In the genomic region with DNA sequence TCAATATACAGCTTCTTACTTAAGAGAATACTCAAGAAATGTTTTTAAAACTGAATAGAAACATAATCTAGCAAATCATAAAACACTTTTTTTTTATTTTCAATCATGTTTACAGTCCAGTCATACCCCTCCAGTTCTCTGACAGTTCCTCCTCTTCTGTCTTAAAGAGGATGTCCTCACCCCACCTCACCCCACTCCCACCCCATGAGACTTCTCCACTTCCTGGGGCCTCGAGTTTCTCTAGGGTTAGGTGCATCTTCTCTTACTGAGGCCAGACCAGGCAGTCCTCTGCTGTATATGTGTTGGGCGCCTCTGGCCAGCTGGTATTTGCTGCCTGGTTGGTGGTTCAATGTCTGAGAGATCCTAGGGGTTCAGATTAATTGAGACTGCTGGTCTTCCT, we compare ENCODE assay signal across 33 mouse cellular contexts. TPM values are rescaled to one million over a fixed set of nuclear protein-coding genes. Genes with fewer than 3 reads are reported as not detected.
A peak's percentile ranks its signal among the peaks of the same experiment; 100 is the strongest.
DNase-seq lines count a peak whose midpoint lies in the region; ATAC-seq lines count a peak whose summit lies in the region.
"Had no signal": no experiment of that assay in that cellular context is flagged by ENCODE, and none has a peak within 500 bp of the region (broad histone marks: within the 10 kb centered on the region; RNA-seq: fewer than 3 reads in every experiment).

No protein-coding gene starts in this region.

- H3K4me2 ChIP-seq in midbrain, embryonic 13.5 days (replicated peaks), result no peak overlapping the region
- H3K4me2 ChIP-seq: forebrain, embryonic 12.5 days; heart, embryonic 15.5 days; limb, embryonic 15.5 days; liver, embryonic 13.5 days had no signal

- no peaks in the 10 kb centered on the region for H3K27me3 ChIP-seq in midbrain, embryonic 13.5 days
- H3K27me3 ChIP-seq: forebrain, embryonic 12.5 days; heart, embryonic 15.5 days; limb, embryonic 15.5 days; liver, embryonic 13.5 days had no signal

- H3K4me3 ChIP-seq in midbrain, embryonic 13.5 days (replicated peaks), result no peak overlapping the region
- H3K4me3 ChIP-seq: erythroblast, embryonic 14.5 days; forebrain, embryonic 12.5 days; heart, embryonic 10.5 days; heart, embryonic 15.5 days; limb, embryonic 10.5 days; limb, embryonic 15.5 days; liver, embryonic 13.5 days had no signal

- no peaks in the 10 kb centered on the region for H3K4me1 ChIP-seq in midbrain, embryonic 13.5 days (replicated peaks)
- H3K4me1 ChIP-seq: forebrain, embryonic 12.5 days; heart, embryonic 10.5 days; heart, embryonic 15.5 days; limb, embryonic 10.5 days; limb, embryonic 15.5 days; liver, embryonic 13.5 days had no signal

- no peaks in the 10 kb centered on the region for H3K9me3 ChIP-seq in midbrain, embryonic 13.5 days
- H3K9me3 ChIP-seq: forebrain, embryonic 12.5 days; G1E; heart, embryonic 10.5 days; heart, embryonic 15.5 days; limb, embryonic 10.5 days; limb, embryonic 15.5 days; liver, embryonic 13.5 days had no signal

- DNase-seq in spleen, postnatal 36 days (ENCODE audit: low spot score in 2 of 2), result peak; percentile 63 to 65
- DNase-seq in spleen, postnatal 14 days (ENCODE audit: low spot score in 2 of 2), result no peak
- DNase-seq in embryo, embryonic 10.5 days (ENCODE audit: low spot score), result no peak
- DNase-seq: adrenal gland, postnatal 25 days; cerebellum, adult 18-20 months; cerebellum, postnatal 10 days; gastrocnemius, postnatal 14 days; kidney, adult 9 months; kidney, postnatal 10 days; layer of hippocampus, postnatal 36 days; liver, embryonic 13.5 days; lung, adult 18-20 months; lung, postnatal 4 days; midbrain, embryonic 14.5 days; right cerebral cortex, postnatal 4 days had no signal

- H3K9ac ChIP-seq in midbrain, embryonic 13.5 days (replicated peaks), result no peak overlapping the region
- H3K9ac ChIP-seq: forebrain, embryonic 12.5 days; heart, embryonic 15.5 days; limb, embryonic 15.5 days; liver, embryonic 13.5 days had no signal

- no peaks in the 10 kb centered on the region for H3K36me3 ChIP-seq in midbrain, embryonic 13.5 days
- H3K36me3 ChIP-seq: forebrain, embryonic 12.5 days; G1E; heart, embryonic 10.5 days; heart, embryonic 15.5 days; limb, embryonic 10.5 days; limb, embryonic 15.5 days; liver, embryonic 13.5 days had no signal

- peak; percentile 82 for ATAC-seq in CD4-positive, CD25-positive, alpha-beta regulatory T cell, adult 4 months
- peak; percentile 68 for ATAC-seq in inflammation-experienced regulatory T-cells, adult 6 months
- no peak for ATAC-seq in midbrain, embryonic 13.5 days
- ATAC-seq in frontal cortex, adult (ENCODE audit: low TSS enrichment), result no peak
- ATAC-seq: hindbrain, embryonic 16.5 days; intestine, embryonic 16.5 days; lung, postnatal 0 days; Patski had no signal

- WGBS in midbrain, embryonic 13.5 days, result 82% methylated on average over 2 of the region's 2 CpGs

- H3K27ac ChIP-seq in midbrain, embryonic 13.5 days, result no peak overlapping the region
- H3K27ac ChIP-seq: forebrain, embryonic 12.5 days; heart, embryonic 10.5 days; heart, embryonic 15.5 days; limb, embryonic 10.5 days; limb, embryonic 15.5 days; liver, embryonic 13.5 days had no signal

RNA-seq across cellular contexts. Expression of gene Gpr174, which starts 21.9 kb away (rescaled TPM):
- polyA plus RNA-seq in CD4-positive, CD25-positive, alpha-beta regulatory T cell, adult 4 months (2017; shearing (Covaris generic)), result 10 to 100 TPM; 87.1 to 91.7 TPM
- polyA plus RNA-seq in inflammation-experienced regulatory T-cells, adult 6 months (2017; shearing (Covaris generic)), result 10 to 100 TPM; 73.9 to 90.6 (median 83.9) TPM
- not detected in 2 replicates for polyA plus RNA-seq in midbrain, embryonic 13.5 days (2015; fragmentation: Nextera tagmentation; extraction: Ambion mirVana)
- polyA plus RNA-seq: erythroblast, embryonic 14.5 days; forebrain, embryonic 12.5 days; G1E; heart, embryonic 10.5 days; hindbrain, embryonic 11.5 days; hindbrain, embryonic 16.5 days; limb, embryonic 10.5 days; lung, postnatal 0 days; neural tube, embryonic 11.5 days; Patski; testis, adult 2 months had no signal

Comparison
In these comparisons a context has a peak if more than half of its experiments do, and no peak if none do; other contexts are left out.
1. DNase-seq: peak in spleen, postnatal 36 days (2 of 2); none in spleen, postnatal 14 days (0 of 2) and embryo, embryonic 10.5 days (single experiment).
2. ATAC-seq: peak in CD4-positive, CD25-positive, alpha-beta regulatory T cell, adult 4 months (single experiment) and inflammation-experienced regulatory T-cells, adult 6 months (single experiment); none in midbrain, embryonic 13.5 days (single experiment) and frontal cortex, adult (single experiment).
3. RNA of gene Gpr174, which starts 21.9 kb away (polyA plus RNA-seq): 87.1 to 91.7 TPM in CD4-positive, CD25-positive, alpha-beta regulatory T cell, adult 4 months and 73.9 to 90.6 TPM in inflammation-experienced regulatory T-cells, adult 6 months; not detected in midbrain, embryonic 13.5 days; every median in the first group is over 10 times any median in the second.